Mouse (Mus musculus) kidney, embryonic 14.5 days (tissue): ENCODE results near the gene Btbd1. TPM values are rescaled to one million over a fixed set of nuclear protein-coding genes. Genes with fewer than 3 reads are reported as not detected.

ENCODE experiments used
- ATAC-seq: fragments of 200-750 bp; cut with Nextera tagmentation; 2 replicates; pipeline ENCODE4 v1.8.0; 2017; ENCODE audit warnings: moderate number of reproducible peaks, mild to moderate bottlenecking, moderate TSS enrichment, moderate library complexity; ENCODE audit not compliant: low FRiP score, low TSS enrichment
- H3K27ac ChIP-seq: fragments of 300-500 bp; sonication (generic); 2 replicates; pipeline ENCODE4 v1.5.1; 2014; ENCODE audit warnings: low read depth, mild to moderate bottlenecking, low read length, moderate library complexity, mixed read lengths
- H3K27me3 ChIP-seq: fragments of 300-500 bp; sonication (generic); 2 replicates; pipeline ENCODE4 v1.6.1; 2014; ENCODE audit warnings: mild to moderate bottlenecking, low read length; ENCODE audit not compliant: control insufficient read depth, insufficient read depth
- H3K36me3 ChIP-seq: fragments of 300-500 bp; sonication (generic); 2 replicates; pipeline ENCODE4 v1.6.1; 2014; ENCODE audit warnings: low read length, mixed read lengths; ENCODE audit not compliant: control insufficient read depth, insufficient read depth
- H3K4me1 ChIP-seq: fragments of 300-500 bp; sonication (generic); 2 replicates; pipeline ENCODE4 v1.6.1; 2014; ENCODE audit warnings: low read length, mixed read lengths; ENCODE audit not compliant: control insufficient read depth, insufficient read depth
- H3K4me2 ChIP-seq: fragments of 300-500 bp; sonication (generic); replicated peaks from 2 replicates; pipeline ENCODE4 v1.6.1; 2014; ENCODE audit warnings: low read depth, mild to moderate bottlenecking, low read length
- H3K4me3 ChIP-seq: fragments of 300-500 bp; sonication (generic); 2 replicates; pipeline ENCODE4 v1.5.1; 2014; ENCODE audit warnings: mild to moderate bottlenecking, low read length
- H3K9ac ChIP-seq: fragments of 300-500 bp; sonication (generic); 2 replicates; pipeline ENCODE4 v1.6.1; 2014; ENCODE audit warnings: low read depth, mild to moderate bottlenecking, low read length, moderate library complexity
- H3K9me3 ChIP-seq: fragments of 300-500 bp; sonication (generic); 2 replicates; pipeline ENCODE4 v1.6.1; 2016; ENCODE audit warnings: low read length; ENCODE audit not compliant: control insufficient read depth
- WGBS: fragments of 180-500 bp; shearing (Covaris S2); extraction: QIAGEN DNeasy Blood & Tissue Kit; methylation state at CpG from one replicate; pipeline ENCODE4 v1.1.7; 2014; 5-methylcytosine and 5-hydroxymethylcytosine counted together
- polyA plus RNA-seq: library from polyadenylated mRNA; unstranded; fragments of >200 nt; fragmentation: Nextera tagmentation; extraction: Ambion mirVana; gene quantifications from 2 replicates; pipeline ENCODE4 v1.2.1, GENCODE M21; 2014

The Btbd1 gene
- polyA plus RNA-seq, 1 experiment from 2014 or later, result 88.8 TPM

- ATAC-seq, result no peak
- H3K36me3 ChIP-seq, result no peaks in the 10 kb centered on the region
- H3K4me3 ChIP-seq, result no peak overlapping the region
- no peaks in the 10 kb centered on the region for H3K9me3 ChIP-seq
- H3K27me3 ChIP-seq, result peaks cover 5% of the 10 kb centered on the region; the same call in 1 of the 2 replicates
- 0 out of 2 replicates have a peak overlapping the region, but pooled peaks have one; percentile 17 for H3K27ac ChIP-seq
- no peak overlapping the region for H3K4me2 ChIP-seq
- WGBS, result 76% methylated on average over 24 of the region's 24 CpGs
- peaks cover 3% of the 10 kb centered on the region; the same call in 1 of the 2 replicates for H3K4me1 ChIP-seq
- H3K9ac ChIP-seq, result no peak overlapping the region
Measured at GRCm38 (mm10) chr7:81862587-81863583, 33.7 kb upstream of the Btbd1 start.

- Histone ChIP-seq H3K27ac (no peak overlapping the region), H3K27me3 (peaks cover 9% of the 10 kb centered on the region; the same call in 1 of the 2 replicates), H3K4me3 (no peak overlapping the region), H3K36me3 (no peaks in the 10 kb centered on the region), H3K4me2 (no peak overlapping the region), H3K9ac (no peak overlapping the region), H3K4me1 (peaks cover 3% of the 10 kb centered on the region; the same call in 1 of the 2 replicates), H3K9me3 (no peaks in the 10 kb centered on the region)
- WGBS, result 69% methylated on average over 4 of the region's 4 CpGs
- no peak for ATAC-seq
Measured at GRCm38 (mm10) chr7:81861921-81862320, 32.7 kb upstream of the Btbd1 start.

- no peak overlapping the region for H3K4me2 ChIP-seq
- H3K4me3 ChIP-seq, result no peak overlapping the region
- peaks cover 11% of the 10 kb centered on the region; the same call in 1 of the 2 replicates for H3K27me3 ChIP-seq
- H3K9me3 ChIP-seq, result no peaks in the 10 kb centered on the region
- WGBS, result 80% methylated on average over 2 of the region's 2 CpGs
- H3K9ac ChIP-seq, result no peak overlapping the region
- H3K4me1 ChIP-seq, result peaks cover 3% of the 10 kb centered on the region; the same call in 1 of the 2 replicates
- no peak for ATAC-seq
- no peak overlapping the region for H3K27ac ChIP-seq
- H3K36me3 ChIP-seq, result no peaks in the 10 kb centered on the region
Measured at GRCm38 (mm10) chr7:81861461-81861860, 32.2 kb upstream of the Btbd1 start.

DNA sequence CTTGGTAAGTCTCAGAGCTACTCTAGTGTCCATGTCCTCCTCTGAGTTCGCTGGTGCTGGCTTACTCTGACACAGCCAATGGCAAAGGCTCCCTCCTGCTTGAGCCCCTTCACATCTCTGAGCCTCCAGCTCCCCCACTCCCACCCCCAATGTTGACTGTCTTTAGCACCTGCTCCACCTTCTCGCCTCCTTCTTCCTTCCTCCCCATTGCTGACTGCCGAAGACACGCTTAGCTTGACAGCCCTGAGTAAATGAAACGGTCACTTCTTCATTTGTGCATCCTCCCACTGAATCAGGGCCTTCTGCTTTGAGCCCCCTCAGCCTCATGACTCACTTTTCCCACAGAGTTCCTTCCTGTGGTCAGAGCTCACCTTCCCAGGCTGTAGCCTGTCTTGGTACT, 31.8 kb upstream of the Btbd1 start:
- ATAC-seq, result no peak
- Histone ChIP-seq H3K9me3 (no peaks in the 10 kb centered on the region), H3K27ac (no peak overlapping the region), H3K9ac (no peak overlapping the region), H3K36me3 (no peaks in the 10 kb centered on the region), H3K4me2 (no peak overlapping the region), H3K4me3 (no peak overlapping the region), H3K27me3 (peaks cover 11% of the 10 kb centered on the region; the same call in 1 of the 2 replicates), H3K4me1 (peaks cover 3% of the 10 kb centered on the region; the same call in 1 of the 2 replicates)
- WGBS, result 57% methylated on average over 5 of the region's 5 CpGs

- WGBS, result 32% methylated on average over 11 of the region's 11 CpGs
- H3K27ac ChIP-seq, result no peak overlapping the region
- peak overlapping the region; percentile 64; the same call in 1 of the 2 replicates for H3K4me3 ChIP-seq
- H3K4me2 ChIP-seq, result peak overlapping the region; percentile 98
- no peaks in the 10 kb centered on the region for H3K36me3 ChIP-seq
- H3K27me3 ChIP-seq, result peaks cover 11% of the 10 kb centered on the region; the same call in 1 of the 2 replicates
- peaks cover 3% of the 10 kb centered on the region; the same call in 1 of the 2 replicates for H3K4me1 ChIP-seq
- ATAC-seq, result no peak; the same call in 1 of the 2 replicates
- H3K9ac ChIP-seq, result no peak overlapping the region
- no peaks in the 10 kb centered on the region for H3K9me3 ChIP-seq
Measured at GRCm38 (mm10) chr7:81860071-81860470, 30.8 kb upstream of the Btbd1 start.

DNA sequence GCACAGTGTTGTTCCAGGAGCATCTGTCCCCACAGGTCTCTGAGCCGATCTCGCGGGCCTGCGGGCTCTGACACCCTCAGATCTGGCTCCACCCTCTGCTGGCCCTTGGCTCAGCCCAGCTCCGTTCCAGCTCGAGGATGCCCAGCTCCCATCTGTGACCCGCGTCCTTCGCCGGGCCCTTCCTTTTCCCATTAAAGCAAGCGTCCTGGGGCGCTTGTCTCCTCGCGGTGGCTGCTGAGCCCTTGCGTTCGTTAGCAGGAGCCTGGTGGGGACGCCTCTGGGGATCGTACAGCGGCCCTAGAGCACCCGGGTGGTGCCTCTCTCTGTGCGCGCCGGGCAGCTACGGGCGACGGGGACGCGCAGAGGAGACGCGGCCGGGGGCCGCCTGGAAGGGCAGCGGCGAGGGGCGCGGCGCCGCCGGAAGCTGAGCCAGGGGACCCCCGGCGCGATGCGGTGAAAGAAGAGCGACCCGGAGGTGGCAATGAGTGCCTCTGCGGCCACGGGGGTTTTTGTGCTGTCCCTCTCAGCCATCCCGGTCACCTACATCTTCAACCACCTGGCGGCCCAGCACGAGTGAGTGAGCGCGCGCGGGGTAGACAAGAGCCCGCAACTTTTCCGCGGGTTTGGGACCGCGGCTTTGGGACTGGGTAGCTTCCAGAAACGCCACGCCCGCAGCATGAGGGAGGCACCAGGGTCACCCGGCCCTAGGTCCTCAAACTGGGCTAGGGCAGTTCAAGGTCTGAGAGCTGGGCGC, 29.9 kb upstream of the Btbd1 start, which contains the start of gene Tm6sf1:
Gene Tm6sf1 (plus strand): TSS at position 34 of the 754 bp plus-strand sequence.
- peak within 1 kb of the TSS; percentile 62 for H3K9ac ChIP-seq
- WGBS, result under 1% methylated on average over 64 of the region's 64 CpGs
- peak within 1 kb of the TSS; percentile 98 for H3K4me2 ChIP-seq
- peaks cover 11% of the 10 kb centered on the region; the same call in 1 of the 2 replicates for H3K27me3 ChIP-seq
- H3K9me3 ChIP-seq, result no peaks in the 10 kb centered on the region
- peak within 1 kb of the TSS; percentile 64 for H3K4me3 ChIP-seq
- no peak within 1 kb of the TSS for H3K27ac ChIP-seq
- peak; percentile 84 for ATAC-seq
- peaks cover 3% of the 10 kb centered on the region; the same call in 1 of the 2 replicates for H3K4me1 ChIP-seq
- no peaks in the 10 kb centered on the region for H3K36me3 ChIP-seq

GRCm38 (mm10) chr7:81858236-81858635, 29.0 kb upstream of the Btbd1 start:
- H3K36me3 ChIP-seq, result no peaks in the 10 kb centered on the region
- no peak for ATAC-seq
- 5% methylated on average over 9 of the region's 9 CpGs for WGBS
- no peaks in the 10 kb centered on the region for H3K9me3 ChIP-seq
- H3K27ac ChIP-seq, result no peak overlapping the region
- no peak overlapping the region for H3K4me3 ChIP-seq
- peak overlapping the region; percentile 98 for H3K4me2 ChIP-seq
- peaks cover 3% of the 10 kb centered on the region; the same call in 1 of the 2 replicates for H3K4me1 ChIP-seq
- peaks cover 11% of the 10 kb centered on the region; the same call in 1 of the 2 replicates for H3K27me3 ChIP-seq
- no peak overlapping the region for H3K9ac ChIP-seq

DNA sequence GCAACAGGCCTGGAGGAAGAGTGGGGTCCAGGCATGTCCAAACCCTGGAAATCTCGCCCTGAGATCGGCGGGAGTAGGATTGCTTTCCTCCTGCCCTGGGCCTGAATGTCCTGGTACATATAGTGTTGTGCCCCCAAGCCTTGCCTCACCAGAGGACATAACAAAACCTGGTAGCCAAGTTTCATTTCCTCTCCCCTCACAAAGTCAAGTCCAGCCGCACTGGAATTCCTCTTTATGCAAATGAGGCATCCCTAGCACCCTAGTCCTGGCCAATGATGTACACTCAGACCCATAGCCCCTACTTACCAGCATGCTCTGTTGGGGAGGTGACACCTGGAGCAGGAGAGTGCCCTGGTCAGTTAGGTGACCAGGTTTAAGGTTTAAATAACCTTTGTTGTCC, 27.0 kb upstream of the Btbd1 start:
- no peak overlapping the region for H3K4me2 ChIP-seq
- 83% methylated on average over 4 of the region's 4 CpGs for WGBS
- peaks cover 3% of the 10 kb centered on the region; the same call in 1 of the 2 replicates for H3K4me1 ChIP-seq
- H3K27me3 ChIP-seq, result peaks cover 11% of the 10 kb centered on the region; the same call in 1 of the 2 replicates
- no peak overlapping the region for H3K4me3 ChIP-seq
- no peaks in the 10 kb centered on the region for H3K9me3 ChIP-seq
- H3K9ac ChIP-seq, result no peak overlapping the region
- ATAC-seq, result no peak
- no peak overlapping the region for H3K27ac ChIP-seq
- no peaks in the 10 kb centered on the region for H3K36me3 ChIP-seq
